Mouse (Mus musculus): ENCODE data around the gene BC030870. TPM values are rescaled to one million over a fixed set of nuclear protein-coding genes. Genes with fewer than 3 reads are reported as not detected.

Gene BC030870
- polyA plus RNA-seq, 1 experiment, result not detected

DNA sequence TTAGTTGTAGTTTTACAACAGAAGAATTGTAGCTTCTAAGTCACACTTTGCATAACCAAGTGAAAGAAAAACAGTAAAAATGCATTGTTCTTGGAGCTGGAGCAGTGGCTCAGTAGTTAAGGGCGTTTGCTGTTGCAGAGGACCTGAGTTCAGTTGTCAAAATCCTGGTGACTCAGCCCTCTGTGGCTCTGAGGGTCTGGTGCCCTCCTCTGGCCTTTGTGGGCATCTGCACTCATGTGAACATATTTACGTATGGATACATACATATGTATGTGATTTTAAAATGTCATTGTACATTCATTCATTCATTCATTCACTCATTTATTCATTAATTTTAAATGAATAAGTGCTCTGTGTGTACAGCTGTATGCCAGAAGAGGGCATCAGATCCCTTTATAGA, 43.7 kb downstream of the BC030870 start:
- H3K27ac ChIP-seq (ENCODE audit: insufficient read depth, low read depth, low read length), result no peak overlapping the region
- no peaks in the 10 kb centered on the region for H3K4me1 ChIP-seq (ENCODE audit: control insufficient read depth, insufficient read depth, low read length)
- no peak overlapping the region for H3K4me3 ChIP-seq (ENCODE audit: insufficient read depth, low read length)
- TF ChIP-seq CTCF (IDR thresholded peaks at IDR 0.05; ENCODE audit: low read depth, low read length) (no peak), POLR2A (IDR thresholded peaks at IDR 0.05; ENCODE audit: borderline replicate concordance, low read depth, low read length) (no peak)

- TF ChIP-seq CTCF (IDR thresholded peaks at IDR 0.05; ENCODE audit: low read depth, low read length), result no peak
- TF ChIP-seq POLR2A (IDR thresholded peaks at IDR 0.05; ENCODE audit: borderline replicate concordance, low read depth, low read length), result no peak
- no peaks in the 10 kb centered on the region for H3K4me1 ChIP-seq (ENCODE audit: control insufficient read depth, insufficient read depth, low read length)
- no peak overlapping the region for H3K4me3 ChIP-seq (ENCODE audit: insufficient read depth, low read length)
- no peak overlapping the region for H3K27ac ChIP-seq (ENCODE audit: insufficient read depth, low read depth, low read length)
Observed at GRCm38 (mm10) chr8:65080731-65081130, 48.6 kb downstream of the BC030870 start.

- H3K4me1 ChIP-seq (ENCODE audit: control insufficient read depth, insufficient read depth, low read length), result no peaks in the 10 kb centered on the region
- TF ChIP-seq POLR2A (IDR thresholded peaks at IDR 0.05; ENCODE audit: borderline replicate concordance, low read depth, low read length), result no peak
- TF ChIP-seq CTCF (IDR thresholded peaks at IDR 0.05; ENCODE audit: low read depth, low read length), result no peak
- H3K4me3 ChIP-seq (ENCODE audit: insufficient read depth, low read length), result no peak within 1 kb of the TSS
- no peak within 1 kb of the TSS for H3K27ac ChIP-seq (ENCODE audit: insufficient read depth, low read depth, low read length)
Observed at GRCm38 (mm10) chr8:65074733-65075132, 54.6 kb downstream of the BC030870 start, which contains the start of gene Gm10663. Gene Gm10663 (plus strand): TSS chr8:65075033.

DNA sequence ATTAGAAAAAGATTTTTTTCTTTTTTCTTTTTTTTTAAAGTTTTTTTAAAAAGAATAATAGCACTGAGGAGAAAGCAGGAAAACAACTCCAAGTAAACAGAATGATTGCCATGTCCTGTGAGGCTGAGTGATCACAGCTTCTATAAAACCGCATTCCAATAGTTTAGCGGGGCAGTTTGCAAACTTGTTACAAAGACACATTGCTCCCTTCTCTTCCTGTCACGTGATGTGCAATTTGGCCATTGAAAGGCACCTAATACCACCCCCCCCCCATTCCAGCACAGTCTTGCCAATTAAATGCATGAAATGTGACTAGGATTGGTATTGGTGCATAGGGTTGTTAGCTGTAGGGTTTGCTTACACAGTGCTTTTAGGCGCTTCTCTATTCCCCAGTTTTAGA, 58.4 kb downstream of the BC030870 start:
- Histone ChIP-seq H3K4me3 (ENCODE audit: insufficient read depth, low read length) (no peak overlapping the region), H3K4me1 (ENCODE audit: control insufficient read depth, insufficient read depth, low read length) (no peaks in the 10 kb centered on the region), H3K27ac (ENCODE audit: insufficient read depth, low read depth, low read length) (no peak overlapping the region)
- TF ChIP-seq POLR2A (IDR thresholded peaks at IDR 0.05; ENCODE audit: borderline replicate concordance, low read depth, low read length), result no peak
- TF ChIP-seq CTCF (IDR thresholded peaks at IDR 0.05; ENCODE audit: low read depth, low read length), result no peak

DNA sequence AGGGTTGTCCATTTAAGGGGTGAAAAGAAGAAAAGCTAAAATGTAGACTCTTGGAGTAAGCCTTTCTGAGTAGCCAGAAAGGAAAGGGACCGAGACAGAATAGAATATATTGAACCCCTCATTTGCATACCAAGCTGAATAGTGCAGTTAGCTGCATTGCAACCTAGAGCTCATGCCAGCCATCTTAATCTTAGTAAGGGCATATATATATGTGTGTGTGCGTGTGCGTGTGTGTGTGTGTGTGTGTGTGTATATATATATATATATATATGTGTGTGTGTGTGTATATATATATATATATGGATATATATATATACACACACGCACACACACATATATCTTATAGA, 60.9 kb downstream of the BC030870 start:
- Histone ChIP-seq H3K4me1 (ENCODE audit: control insufficient read depth, insufficient read depth, low read length) (no peaks in the 10 kb centered on the region), H3K27ac (ENCODE audit: insufficient read depth, low read depth, low read length) (no peak overlapping the region), H3K4me3 (ENCODE audit: insufficient read depth, low read length) (no peak overlapping the region)
- TF ChIP-seq POLR2A (IDR thresholded peaks at IDR 0.05; ENCODE audit: borderline replicate concordance, low read depth, low read length) (no peak), CTCF (IDR thresholded peaks at IDR 0.05; ENCODE audit: low read depth, low read length) (no peak)

GRCm38 (mm10) chr8:65067694-65068472, 61.5 kb downstream of the BC030870 start:
- no peak overlapping the region for H3K27ac ChIP-seq (ENCODE audit: insufficient read depth, low read depth, low read length)
- H3K4me3 ChIP-seq (ENCODE audit: insufficient read depth, low read length), result no peak overlapping the region
- no peaks in the 10 kb centered on the region for H3K4me1 ChIP-seq (ENCODE audit: control insufficient read depth, insufficient read depth, low read length)
- TF ChIP-seq CTCF (IDR thresholded peaks at IDR 0.05; ENCODE audit: low read depth, low read length), result no peak
- TF ChIP-seq POLR2A (IDR thresholded peaks at IDR 0.05; ENCODE audit: borderline replicate concordance, low read depth, low read length), result no peak

DNA sequence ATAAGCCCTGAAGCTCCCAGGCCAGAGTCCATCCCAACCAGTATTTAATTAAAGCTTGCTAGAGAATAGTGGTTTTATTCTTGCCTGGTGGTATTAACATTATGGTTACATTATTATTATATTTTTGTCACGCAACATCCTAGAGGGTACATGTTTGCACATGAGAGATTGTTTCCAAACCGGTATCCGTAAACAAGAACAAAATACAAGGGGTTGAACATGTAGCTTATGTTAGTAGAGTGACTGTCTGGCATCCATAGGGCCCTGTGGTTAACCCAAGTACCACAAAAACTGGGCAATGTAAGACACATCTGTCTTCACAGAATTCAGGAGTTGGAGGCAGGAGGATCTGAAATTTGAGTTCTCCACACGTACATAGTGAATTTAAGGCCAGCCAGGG, 62.3 kb downstream of the BC030870 start:
- H3K4me1 ChIP-seq (ENCODE audit: control insufficient read depth, insufficient read depth, low read length), result no peaks in the 10 kb centered on the region
- TF ChIP-seq POLR2A (IDR thresholded peaks at IDR 0.05; ENCODE audit: borderline replicate concordance, low read depth, low read length), result no peak
- no peak for TF ChIP-seq CTCF (IDR thresholded peaks at IDR 0.05; ENCODE audit: low read depth, low read length)
- H3K27ac ChIP-seq (ENCODE audit: insufficient read depth, low read depth, low read length), result no peak overlapping the region
- no peak overlapping the region for H3K4me3 ChIP-seq (ENCODE audit: insufficient read depth, low read length)

DNA sequence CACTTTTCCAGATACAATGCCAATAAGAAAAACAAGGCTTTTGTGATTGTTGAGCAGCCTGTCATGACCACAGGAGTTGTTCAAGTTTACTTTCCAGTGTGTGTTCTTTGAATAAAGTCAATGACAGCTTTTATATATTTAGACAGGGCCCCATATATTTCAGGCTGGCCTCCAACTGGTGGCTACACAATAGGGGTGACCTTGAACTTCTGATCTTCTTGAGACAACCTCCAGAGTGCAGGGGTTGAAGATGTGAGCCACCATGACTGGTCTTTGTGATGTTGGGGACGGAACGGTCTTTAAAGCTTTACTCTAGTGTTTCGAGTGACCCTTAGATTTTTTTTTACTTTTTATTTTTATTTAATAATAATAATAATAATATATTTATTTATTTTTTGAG, 63.7 kb downstream of the BC030870 start:
- Histone ChIP-seq H3K4me1 (ENCODE audit: control insufficient read depth, insufficient read depth, low read length) (no peaks in the 10 kb centered on the region), H3K4me3 (ENCODE audit: insufficient read depth, low read length) (no peak overlapping the region), H3K27ac (ENCODE audit: insufficient read depth, low read depth, low read length) (no peak overlapping the region)
- TF ChIP-seq CTCF (IDR thresholded peaks at IDR 0.05; ENCODE audit: low read depth, low read length), result no peak
- TF ChIP-seq POLR2A (IDR thresholded peaks at IDR 0.05; ENCODE audit: borderline replicate concordance, low read depth, low read length), result no peak

- Histone ChIP-seq H3K4me1 (ENCODE audit: control insufficient read depth, insufficient read depth, low read length) (no peaks in the 10 kb centered on the region), H3K4me3 (ENCODE audit: insufficient read depth, low read length) (no peak overlapping the region), H3K27ac (ENCODE audit: insufficient read depth, low read depth, low read length) (no peak overlapping the region)
- TF ChIP-seq POLR2A (IDR thresholded peaks at IDR 0.05; ENCODE audit: borderline replicate concordance, low read depth, low read length) (no peak), CTCF (IDR thresholded peaks at IDR 0.05; ENCODE audit: low read depth, low read length) (no peak)
Observed at GRCm38 (mm10) chr8:65064071-65064470, 65.3 kb downstream of the BC030870 start.

- H3K27ac ChIP-seq (ENCODE audit: insufficient read depth, low read depth, low read length), result no peak overlapping the region
- H3K4me1 ChIP-seq (ENCODE audit: control insufficient read depth, insufficient read depth, low read length), result no peaks in the 10 kb centered on the region
- H3K4me3 ChIP-seq (ENCODE audit: insufficient read depth, low read length), result no peak overlapping the region
- no peak for TF ChIP-seq POLR2A (IDR thresholded peaks at IDR 0.05; ENCODE audit: borderline replicate concordance, low read depth, low read length)
- TF ChIP-seq CTCF (IDR thresholded peaks at IDR 0.05; ENCODE audit: low read depth, low read length), result no peak
Observed at GRCm38 (mm10) chr8:65062195-65062594, 67.2 kb downstream of the BC030870 start.

Data from bone marrow macrophage, adult 2 months (primary cell).